Mouse (Mus musculus): ENCODE results near the gene Lrrn1. TPM values are rescaled to one million over a fixed set of nuclear protein-coding genes. Genes with fewer than 3 reads are reported as not detected.

Lrrn1 gene
- polyA plus RNA-seq (2012) = not detected in 2 replicates

DNA sequence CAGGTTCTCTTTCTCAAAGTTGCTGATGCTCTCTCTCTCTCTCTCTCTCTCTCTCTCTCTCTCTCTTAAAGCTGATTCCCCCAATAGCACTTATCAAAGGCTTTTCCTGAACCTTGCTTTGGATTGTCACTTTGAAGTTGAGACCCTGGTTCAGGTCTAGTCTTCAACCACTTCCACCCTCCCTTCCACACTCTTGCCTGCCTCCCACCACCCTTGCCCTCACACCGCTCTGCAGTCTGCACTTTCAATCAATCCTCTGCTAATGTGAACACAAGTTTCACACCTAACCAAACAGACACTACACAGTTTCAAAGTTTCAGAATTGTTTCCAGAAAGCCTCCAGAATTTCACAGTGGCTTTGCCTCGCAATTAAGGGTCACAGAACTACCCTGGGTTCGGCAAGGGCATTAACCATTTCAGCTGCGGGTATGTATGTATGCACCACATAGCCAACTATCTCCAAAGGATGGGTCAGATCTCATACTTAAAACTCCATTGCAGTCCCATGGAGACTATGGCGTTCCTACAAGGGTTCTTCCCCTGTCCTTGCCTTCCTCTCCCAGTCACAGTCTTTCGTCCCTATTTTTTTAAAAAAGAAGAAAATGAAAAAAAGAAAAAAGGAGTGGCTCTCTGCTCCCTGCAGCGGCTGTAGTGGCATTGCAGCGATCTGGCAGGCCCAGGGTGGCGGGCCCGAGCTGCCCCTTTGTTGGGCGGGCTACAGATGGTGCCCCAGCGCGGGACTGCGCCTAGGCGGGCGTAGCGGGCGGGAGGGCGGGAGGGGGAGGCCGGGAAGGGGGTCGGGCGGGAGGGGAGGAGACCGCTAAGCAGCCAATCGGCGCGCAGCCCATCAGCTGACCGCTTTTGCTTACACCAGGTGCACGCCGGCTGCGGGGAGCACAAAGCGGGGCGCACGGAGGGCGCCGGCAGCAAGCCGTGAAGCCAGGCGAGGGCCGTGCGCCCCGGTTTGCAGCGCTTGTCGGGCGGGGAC lies at the start of gene Lrrn1:
Gene Lrrn1 (plus strand): TSS at position 892 of the 988 bp plus-strand sequence.
- H3K9me3 ChIP-seq (ENCODE audit: control insufficient read depth, low read length) = no peaks in the 10 kb centered on the region
- no peak for TF ChIP-seq TAL1 (IDR thresholded peaks at IDR 0.05; ENCODE audit: low read length)
- no peak for TF ChIP-seq GATA1 (IDR thresholded peaks at IDR 0.05; ENCODE audit: low read length)
- no peaks in the 10 kb centered on the region for H3K4me1 ChIP-seq (ENCODE audit: control insufficient read depth)
- H3K4me3 ChIP-seq (replicated peaks) = no peak within 1 kb of the TSS
- H3K36me3 ChIP-seq (ENCODE audit: control insufficient read depth) = no peaks in the 10 kb centered on the region
- H3K27me3 ChIP-seq (ENCODE audit: control insufficient read depth) = peaks cover 27% of the 10 kb centered on the region

DNA sequence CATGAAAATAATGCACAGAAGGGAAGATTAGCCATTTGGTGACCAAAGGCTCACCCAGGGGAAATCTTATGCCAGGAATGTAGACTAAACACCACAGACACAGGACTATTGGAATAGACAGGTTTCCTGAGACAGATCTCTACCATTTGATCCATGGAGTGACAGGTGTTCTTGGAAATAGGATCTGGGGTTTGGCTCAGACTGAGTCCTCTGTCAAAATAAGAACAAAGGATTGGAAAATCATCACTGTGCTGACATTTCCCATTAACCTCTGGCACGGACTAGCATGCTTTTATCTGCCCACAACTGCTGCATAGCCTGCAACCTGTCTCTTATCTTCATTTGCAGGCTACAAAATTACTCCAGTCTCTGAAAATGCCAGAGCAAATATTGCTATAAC lies 35.1 kb upstream of the Lrrn1 start:
- Histone ChIP-seq H3K36me3 (ENCODE audit: control insufficient read depth) (no peaks in the 10 kb centered on the region), H3K4me1 (ENCODE audit: control insufficient read depth) (no peaks in the 10 kb centered on the region), H3K9me3 (ENCODE audit: control insufficient read depth, low read length) (no peaks in the 10 kb centered on the region), H3K27me3 (ENCODE audit: control insufficient read depth) (no peaks in the 10 kb centered on the region), H3K4me3 (replicated peaks) (no peak overlapping the region)
- no peak for TF ChIP-seq GATA1 (IDR thresholded peaks at IDR 0.05; ENCODE audit: low read length)
- TF ChIP-seq TAL1 (IDR thresholded peaks at IDR 0.05; ENCODE audit: low read length) = no peak

DNA sequence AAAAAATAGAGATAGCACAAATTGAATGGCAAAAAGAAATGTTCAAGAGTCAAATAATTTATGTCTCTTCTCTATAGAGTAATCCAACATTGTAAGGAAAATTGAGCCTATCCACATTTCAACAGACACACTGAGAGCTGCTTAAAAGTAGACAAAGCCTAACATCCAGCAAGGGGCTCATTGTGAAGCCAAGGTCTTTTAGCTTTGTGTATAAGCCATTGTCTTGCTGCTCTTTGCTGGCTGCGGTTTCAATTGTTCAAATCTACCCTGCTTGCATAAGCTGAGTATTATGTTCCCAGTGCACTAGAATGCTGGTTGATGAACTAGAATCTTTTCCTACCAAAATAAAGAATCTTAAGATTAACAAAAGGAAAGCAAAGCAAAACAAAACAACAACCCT lies 33.7 kb upstream of the Lrrn1 start:
- no peak overlapping the region for H3K4me3 ChIP-seq (replicated peaks)
- H3K36me3 ChIP-seq (ENCODE audit: control insufficient read depth) = no peaks in the 10 kb centered on the region
- no peaks in the 10 kb centered on the region for H3K9me3 ChIP-seq (ENCODE audit: control insufficient read depth, low read length)
- no peaks in the 10 kb centered on the region for H3K4me1 ChIP-seq (ENCODE audit: control insufficient read depth)
- no peak for TF ChIP-seq GATA1 (IDR thresholded peaks at IDR 0.05; ENCODE audit: low read length)
- no peak for TF ChIP-seq TAL1 (IDR thresholded peaks at IDR 0.05; ENCODE audit: low read length)
- H3K27me3 ChIP-seq (ENCODE audit: control insufficient read depth) = no peaks in the 10 kb centered on the region

DNA sequence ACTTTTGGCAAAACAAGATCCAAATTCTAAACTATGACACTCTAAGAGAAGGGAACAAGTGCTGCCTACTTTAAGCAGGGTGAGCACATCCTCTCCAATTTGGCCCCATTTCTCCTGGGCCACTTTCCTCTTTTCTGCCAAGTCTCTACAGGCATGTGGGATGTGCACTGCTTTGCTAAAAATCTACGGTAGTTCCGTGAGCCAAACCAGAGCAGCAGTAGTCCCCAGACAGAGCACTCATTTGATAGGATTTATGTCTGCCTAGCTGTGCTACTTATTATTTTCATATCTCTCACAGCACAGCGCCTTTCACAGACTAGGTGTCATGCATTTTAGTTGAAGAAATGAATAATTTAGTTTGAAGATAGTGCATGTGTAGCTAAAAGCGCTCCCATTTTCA lies 15.9 kb upstream of the Lrrn1 start:
- Histone ChIP-seq H3K36me3 (ENCODE audit: control insufficient read depth) (no peaks in the 10 kb centered on the region), H3K4me3 (replicated peaks) (no peak overlapping the region), H3K4me1 (ENCODE audit: control insufficient read depth) (no peaks in the 10 kb centered on the region), H3K9me3 (ENCODE audit: control insufficient read depth, low read length) (peaks cover 2% of the 10 kb centered on the region; the same call in 1 of the 2 replicates), H3K27me3 (ENCODE audit: control insufficient read depth) (no peaks in the 10 kb centered on the region)
- TF ChIP-seq GATA1 (IDR thresholded peaks at IDR 0.05; ENCODE audit: low read length) (no peak), TAL1 (IDR thresholded peaks at IDR 0.05; ENCODE audit: low read length) (no peak)

DNA sequence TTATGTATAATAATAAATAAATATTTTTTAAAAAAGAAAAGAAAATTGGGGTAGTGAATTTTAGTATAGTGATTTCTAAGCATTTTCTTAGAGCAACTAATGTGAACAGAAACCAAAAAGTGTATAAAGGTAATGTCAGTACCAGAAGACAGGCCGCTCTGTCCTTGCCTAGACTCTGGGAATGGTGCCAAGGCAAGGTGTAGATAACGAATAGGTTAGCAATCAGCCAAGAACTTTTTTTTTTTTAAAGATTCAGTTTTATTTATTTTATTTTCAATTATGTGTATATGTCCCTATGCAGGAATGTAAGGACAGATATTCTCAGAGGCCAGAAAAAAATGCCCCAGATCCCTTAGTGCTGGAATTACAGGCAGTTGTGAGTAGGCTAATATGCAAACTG lies 5.6 kb upstream of the Lrrn1 start:
- no peaks in the 10 kb centered on the region for H3K36me3 ChIP-seq (ENCODE audit: control insufficient read depth)
- TF ChIP-seq GATA1 (IDR thresholded peaks at IDR 0.05; ENCODE audit: low read length) = no peak
- no peak for TF ChIP-seq TAL1 (IDR thresholded peaks at IDR 0.05; ENCODE audit: low read length)
- H3K4me1 ChIP-seq (ENCODE audit: control insufficient read depth) = no peaks in the 10 kb centered on the region
- H3K27me3 ChIP-seq (ENCODE audit: control insufficient read depth) = peaks cover 2% of the 10 kb centered on the region; the same call in 1 of the 2 replicates
- no peak overlapping the region for H3K4me3 ChIP-seq (replicated peaks)
- H3K9me3 ChIP-seq (ENCODE audit: control insufficient read depth, low read length) = 0 out of 2 replicates have a peak, but pooled peaks cover 2% of the 10 kb centered on the region

DNA sequence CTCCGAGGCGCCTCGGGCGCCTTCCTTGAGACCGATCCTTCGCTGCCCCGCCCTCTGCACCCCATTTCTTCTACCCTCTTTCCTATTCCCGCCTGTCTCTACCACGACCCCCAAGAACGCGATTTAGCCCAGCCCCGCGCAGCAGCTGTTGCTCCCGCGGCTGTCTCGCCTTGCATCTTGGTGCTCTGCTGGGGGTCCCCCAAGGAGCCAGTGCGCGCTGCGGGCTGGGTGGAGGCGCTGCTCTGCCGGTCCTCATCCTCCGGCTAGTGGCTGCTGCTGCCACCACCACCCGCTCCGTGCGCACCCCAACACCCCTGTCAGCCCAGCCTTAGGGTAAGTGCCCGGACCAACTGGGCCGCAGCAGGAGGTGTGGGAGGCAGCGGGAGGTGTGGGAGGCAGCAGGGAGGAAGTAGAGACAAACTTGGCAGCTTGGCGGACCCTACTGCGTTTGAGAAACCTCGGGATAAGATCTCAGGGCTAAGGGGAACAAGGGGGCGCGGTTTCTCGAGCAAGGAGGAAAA lies 403 bp downstream of the Lrrn1 start:
- Histone ChIP-seq H3K36me3 (ENCODE audit: control insufficient read depth) (no peaks in the 10 kb centered on the region), H3K9me3 (ENCODE audit: control insufficient read depth, low read length) (no peaks in the 10 kb centered on the region), H3K27me3 (ENCODE audit: control insufficient read depth) (peaks cover 27% of the 10 kb centered on the region), H3K4me3 (replicated peaks) (no peak overlapping the region), H3K4me1 (ENCODE audit: control insufficient read depth) (no peaks in the 10 kb centered on the region)
- no peak for TF ChIP-seq GATA1 (IDR thresholded peaks at IDR 0.05; ENCODE audit: low read length)
- TF ChIP-seq TAL1 (IDR thresholded peaks at IDR 0.05; ENCODE audit: low read length) = no peak

DNA sequence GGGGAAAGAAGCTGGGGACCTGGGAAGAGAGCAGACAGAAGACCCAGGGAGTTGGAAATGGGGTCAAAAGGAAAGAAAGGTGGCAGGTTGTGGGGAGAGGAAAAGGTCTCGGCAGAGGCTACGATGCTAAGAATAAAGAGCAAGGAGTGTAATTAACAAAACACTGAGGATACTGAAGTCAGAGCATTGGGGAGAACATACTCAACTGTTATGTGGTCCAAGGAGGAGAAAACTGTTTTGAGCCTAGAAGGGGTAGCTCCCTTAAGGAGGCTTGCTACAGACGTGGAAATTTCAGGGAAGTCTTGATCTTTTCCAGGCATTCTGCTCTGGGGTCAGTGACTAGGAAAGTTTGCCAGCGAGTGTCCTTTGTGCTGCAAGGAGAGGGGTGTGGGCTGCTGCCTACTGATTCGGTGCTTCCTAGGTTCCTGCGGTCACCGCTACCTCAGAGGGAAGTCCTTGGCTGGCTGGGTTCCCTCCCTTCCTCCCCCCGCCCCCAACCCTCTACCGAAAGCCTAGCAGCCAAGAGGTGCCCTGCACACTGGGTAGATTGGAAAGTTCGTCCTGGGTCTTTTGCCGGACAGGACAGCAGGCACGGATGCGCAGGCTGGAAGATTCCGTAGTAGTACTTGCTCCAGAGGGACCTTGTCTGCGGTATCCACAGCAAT lies 1.2 kb downstream of the Lrrn1 start:
- H3K4me3 ChIP-seq (replicated peaks) = no peak overlapping the region

DNA sequence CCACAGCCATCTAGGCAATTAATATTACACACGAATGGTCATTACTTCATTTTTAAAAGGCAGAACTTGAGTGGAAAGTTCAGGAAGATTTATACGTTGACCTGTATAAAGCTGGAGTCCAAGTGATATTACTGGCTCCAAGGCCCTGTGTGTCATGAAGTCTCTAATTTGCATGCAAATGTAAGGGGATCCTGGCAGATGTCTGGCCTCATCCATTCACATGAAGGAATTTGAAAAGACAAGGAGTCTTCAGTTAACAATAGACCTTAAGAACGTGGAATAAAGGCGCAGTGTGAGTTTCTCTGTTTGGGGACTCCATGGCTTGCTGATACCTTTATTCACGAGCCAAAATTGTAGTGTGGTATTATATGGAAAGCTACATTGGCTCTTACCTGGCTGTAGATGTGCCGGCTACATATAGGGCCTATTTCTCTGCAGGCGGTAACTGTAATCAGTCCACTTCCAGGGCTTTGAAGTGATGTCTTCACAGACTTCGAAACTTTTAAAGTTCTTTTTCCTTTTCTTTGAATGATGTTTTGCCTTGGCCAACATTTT lies 2.0 kb downstream of the Lrrn1 start:
- peaks cover 27% of the 10 kb centered on the region for H3K27me3 ChIP-seq (ENCODE audit: control insufficient read depth)
- no peak for TF ChIP-seq TAL1 (IDR thresholded peaks at IDR 0.05; ENCODE audit: low read length)
- TF ChIP-seq GATA1 (IDR thresholded peaks at IDR 0.05; ENCODE audit: low read length) = no peak

More for the DNA sequence above, 1.2 kb downstream of the Lrrn1 start:
- Histone ChIP-seq H3K27me3 (ENCODE audit: control insufficient read depth) (peaks cover 27% of the 10 kb centered on the region), H3K9me3 (ENCODE audit: control insufficient read depth, low read length) (no peaks in the 10 kb centered on the region), H3K4me1 (ENCODE audit: control insufficient read depth) (no peaks in the 10 kb centered on the region), H3K36me3 (ENCODE audit: control insufficient read depth) (no peaks in the 10 kb centered on the region)
- TF ChIP-seq TAL1 (IDR thresholded peaks at IDR 0.05; ENCODE audit: low read length) (no peak), GATA1 (IDR thresholded peaks at IDR 0.05; ENCODE audit: low read length) (no peak)

DNA sequence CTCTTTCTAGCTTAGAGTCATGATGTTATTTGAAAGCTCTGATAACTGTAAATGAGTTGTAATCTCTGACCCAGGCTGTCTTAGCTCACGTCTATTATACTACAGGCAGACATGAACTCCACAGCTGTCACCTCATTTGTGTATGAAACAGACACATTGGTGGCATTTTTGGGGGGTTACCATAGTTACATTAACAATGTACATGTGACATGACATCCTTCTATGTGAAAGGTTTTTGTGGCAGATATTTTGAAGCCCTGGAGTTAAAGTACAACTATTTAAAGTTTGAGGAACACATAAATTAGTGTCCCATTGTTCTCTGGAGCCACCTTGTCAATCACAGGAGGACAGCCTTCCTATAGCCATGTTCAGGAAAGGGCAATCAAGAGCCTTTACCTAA lies 5.0 kb downstream of the Lrrn1 start:
- TF ChIP-seq TAL1 (IDR thresholded peaks at IDR 0.05; ENCODE audit: low read length) (no peak), GATA1 (IDR thresholded peaks at IDR 0.05; ENCODE audit: low read length) (no peak)

More for the DNA sequence above, 2.0 kb downstream of the Lrrn1 start:
- Histone ChIP-seq H3K36me3 (ENCODE audit: control insufficient read depth) (no peaks in the 10 kb centered on the region), H3K9me3 (ENCODE audit: control insufficient read depth, low read length) (no peaks in the 10 kb centered on the region), H3K4me3 (replicated peaks) (no peak overlapping the region), H3K4me1 (ENCODE audit: control insufficient read depth) (no peaks in the 10 kb centered on the region)

More for the DNA sequence above, 5.0 kb downstream of the Lrrn1 start:
- no peak overlapping the region for H3K4me3 ChIP-seq (replicated peaks)
- H3K36me3 ChIP-seq (ENCODE audit: control insufficient read depth) = no peaks in the 10 kb centered on the region
- no peaks in the 10 kb centered on the region for H3K4me1 ChIP-seq (ENCODE audit: control insufficient read depth)
- no peaks in the 10 kb centered on the region for H3K9me3 ChIP-seq (ENCODE audit: control insufficient read depth, low read length)
- H3K27me3 ChIP-seq (ENCODE audit: control insufficient read depth) = peaks cover 19% of the 10 kb centered on the region

Measured in erythroblast, embryonic 14.5 days (primary cell).